Mouse (Mus musculus): ENCODE measurements at regions not wholly inside any gene's neighbourhood (a gene's known extent, or its start where the extent isn't known, plus 50 kb on each side); places are given as distances from the start of the nearest gene placed in this dataset.
A peak's percentile ranks its signal among the peaks of the same experiment; 100 is the strongest.

- peak in 1 of 2 experiments; percentile 21 for DNase-seq (ENCODE audit: low spot score in 2 of 2)
- intact Hi-C loops (cut with DNase I) = no loop called here
Measured at GRCm38 (mm10) chr12:42457655-42458054, 971.4 kb upstream of the Lrrn3 start.

GRCm38 (mm10) chr12:42435616-42436015 is 949.4 kb upstream of the Lrrn3 start:
- no peak for DNase-seq (ENCODE audit: low spot score in 2 of 2)
- intact Hi-C loops (cut with DNase I) = no loop called here

GRCm38 (mm10) chr12:42427470-42427869 is 941.2 kb upstream of the Lrrn3 start:
- intact Hi-C loops (cut with DNase I) = no loop called here
- no peak for DNase-seq (ENCODE audit: low spot score in 2 of 2)

All from left cerebral cortex, postnatal 25 days (tissue).